Mouse (Mus musculus) retina, adult 2 months (tissue): ENCODE data around the gene Usp15.
A peak's percentile ranks its signal among the peaks of the same experiment; 100 is the strongest.

Source experiments
- DNase-seq: peaks from one replicate; pipeline ENCODE4 v3.0.0-alpha.2; 2012; ENCODE audit warnings: low read depth, low spot score

Usp15 gene

GRCm38 (mm10) chr10:123108121-123108520 lies 88.7 kb downstream of the Usp15 start:
- no peak for DNase-seq

GRCm38 (mm10) chr10:123101303-123101702 lies 95.5 kb downstream of the Usp15 start:
- no peak for DNase-seq

- no peak for DNase-seq
These were observed 96.2 kb downstream of the Usp15 start for GRCm38 (mm10) chr10:123100584-123100983.

GRCm38 (mm10) chr10:123094504-123094903 lies 102.3 kb downstream of the Usp15 start:
- no peak for DNase-seq

GRCm38 (mm10) chr10:123092577-123092976 lies 104.2 kb downstream of the Usp15 start:
- no peak for DNase-seq

GRCm38 (mm10) chr10:123091737-123092136 lies 105.1 kb downstream of the Usp15 start:
- DNase-seq, result peak; percentile 39

- DNase-seq, result no peak
These were observed 107.3 kb downstream of the Usp15 start for GRCm38 (mm10) chr10:123089425-123089930.

GRCm38 (mm10) chr10:123086847-123087246 lies 109.9 kb downstream of the Usp15 start:
- DNase-seq, result no peak

- no peak for DNase-seq
These were observed 111.7 kb downstream of the Usp15 start for GRCm38 (mm10) chr10:123084900-123085641.

- no peak for DNase-seq
These were observed 112.5 kb downstream of the Usp15 start for GRCm38 (mm10) chr10:123084307-123084706.

GRCm38 (mm10) chr10:123076245-123077023 lies 120.4 kb downstream of the Usp15 start, which contains the start of gene Mon2:
Gene Mon2, minus strand, starts transcription at chr10:123076505.
- peak; percentile 91 for DNase-seq

GRCm38 (mm10) chr10:123075751-123076242 lies 121.0 kb downstream of the Usp15 start:
- DNase-seq, result no peak

GRCm38 (mm10) chr10:123071997-123072396 lies 124.8 kb downstream of the Usp15 start:
- no peak for DNase-seq

GRCm38 (mm10) chr10:123063021-123063420 lies 133.8 kb downstream of the Usp15 start:
- DNase-seq, result no peak

- no peak for DNase-seq
These were observed 136.0 kb downstream of the Usp15 start for GRCm38 (mm10) chr10:123060831-123061230.

- no peak for DNase-seq
These were observed 139.7 kb downstream of the Usp15 start for GRCm38 (mm10) chr10:123057082-123057481.

- no peak for DNase-seq
These were observed 140.3 kb downstream of the Usp15 start for GRCm38 (mm10) chr10:123056463-123056862.

- DNase-seq, result no peak
These were observed 141.4 kb downstream of the Usp15 start for GRCm38 (mm10) chr10:123055205-123056000.
